Mouse (Mus musculus) mouse embryonic stem cell (cell line): ENCODE results near the gene Gm5483.
"Not testable (repeated sequence)": the region's sequence is repeated elsewhere in the genome, so short reads cannot be mapped to it uniquely, and the experiment has no call there.

Experiments used
- in situ Hi-C, 2 experiments: fragments of 300-500 bp; cut with MboI; formaldehyde crosslinking; loops; 1 replicate in 1 of 2; 3 replicates in 1 of 2; pipeline ENCODE4 v1.14.3; 2019 to 2020; ENCODE audit warnings: low sequenced_read_pairs in 2 of 2, low pct_unique_long_range_greater_than_20kb in 1 of 2, mixed read lengths in 1 of 2; ENCODE audit not compliant: unreplicated experiment in 1 of 2

Gene Gm5483

GRCm38 (mm10) chr16:36183912-36184311 lies at the start of gene Gm5483:
Gm5483 (plus strand) TSS chr16:36184212.
- in situ Hi-C loops, result not testable (repeated sequence)

DNA sequence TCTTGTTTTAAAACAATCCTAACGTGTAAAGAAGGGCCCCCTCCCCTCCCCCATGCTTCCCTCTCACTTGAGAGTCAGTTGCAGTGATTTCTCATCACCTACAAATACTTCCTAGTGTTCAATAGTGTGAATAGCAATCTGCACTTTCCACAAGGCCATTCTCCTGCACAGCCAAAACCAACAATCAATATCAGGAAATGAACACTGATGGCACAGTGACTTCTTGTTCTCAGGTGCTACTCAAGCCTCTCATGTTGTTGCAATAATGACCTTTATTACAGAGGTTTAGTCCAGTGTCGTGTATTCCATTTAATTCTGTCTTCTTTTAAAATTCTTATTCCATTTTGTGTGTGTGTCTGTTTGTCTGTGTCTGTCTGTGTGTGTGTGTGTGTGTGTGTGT lies 45.8 kb upstream of the Gm5483 start:
- in situ Hi-C loops, result no loop called here

- in situ Hi-C loops, result no loop called here
Measured at GRCm38 (mm10) chr16:36156402-36156975, 27.5 kb upstream of the Gm5483 start, which contains the start of gene Stfa2l1. Stfa2l1 (plus strand) TSS chr16:36156811.

GRCm38 (mm10) chr16:36167841-36168240 lies 16.2 kb upstream of the Gm5483 start:
- in situ Hi-C loops, result not testable (repeated sequence)

GRCm38 (mm10) chr16:36176108-36176507 lies 7.9 kb upstream of the Gm5483 start:
- in situ Hi-C loops, result no loop called here

DNA sequence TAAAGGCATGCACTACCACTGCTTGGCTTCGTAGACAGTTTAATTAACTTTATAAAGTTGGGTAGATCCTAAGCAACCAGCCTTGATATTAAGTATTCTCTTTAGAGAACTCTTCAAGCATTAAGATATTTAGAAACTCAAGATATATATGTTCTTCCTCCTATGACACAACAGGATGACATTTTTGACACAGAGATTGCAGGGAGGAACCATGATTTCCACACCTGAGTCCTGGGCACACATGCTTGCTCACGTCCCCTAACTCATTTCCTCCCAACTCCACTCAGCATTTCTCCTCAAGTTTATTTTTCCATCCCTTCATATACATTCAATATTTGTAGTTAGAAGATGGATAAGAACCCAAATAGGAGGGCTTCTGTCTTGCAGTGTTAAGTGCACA lies 4.1 kb upstream of the Gm5483 start:
- in situ Hi-C loops, result no loop called here

- in situ Hi-C loops, result no loop called here
Measured at GRCm38 (mm10) chr16:36199226-36199625, 15.2 kb downstream of the Gm5483 start.

- in situ Hi-C loops, result loop anchor here in 1 of 2 experiments (25.0 kb wide), 1 partner anchor 233 kb away; no protein-coding TSS in a partner anchor
Measured at GRCm38 (mm10) chr16:36203846-36204245, 19.8 kb downstream of the Gm5483 start.

DNA sequence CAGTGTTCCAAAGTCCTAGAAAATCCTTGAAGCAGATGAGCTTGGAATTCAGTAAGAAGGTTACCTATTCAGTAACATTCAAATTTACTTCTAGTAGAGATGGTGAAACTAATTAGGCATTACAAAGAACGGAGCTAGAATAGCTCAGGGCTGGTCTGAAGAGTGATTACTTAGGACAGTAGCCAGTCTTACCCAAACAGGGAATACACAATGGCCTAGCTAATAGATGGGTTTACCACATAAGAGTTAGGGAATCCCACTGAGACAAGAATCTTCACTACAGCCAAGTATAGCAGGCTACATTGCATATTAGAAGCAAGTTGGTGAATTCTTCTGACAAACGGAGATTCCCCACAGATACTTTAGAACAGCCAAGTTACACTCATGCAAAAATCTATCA lies 21.7 kb downstream of the Gm5483 start:
- in situ Hi-C loops, result loop anchor here in 1 of 2 experiments (25.0 kb wide), 1 partner anchor 232 kb away; no protein-coding TSS in a partner anchor

DNA sequence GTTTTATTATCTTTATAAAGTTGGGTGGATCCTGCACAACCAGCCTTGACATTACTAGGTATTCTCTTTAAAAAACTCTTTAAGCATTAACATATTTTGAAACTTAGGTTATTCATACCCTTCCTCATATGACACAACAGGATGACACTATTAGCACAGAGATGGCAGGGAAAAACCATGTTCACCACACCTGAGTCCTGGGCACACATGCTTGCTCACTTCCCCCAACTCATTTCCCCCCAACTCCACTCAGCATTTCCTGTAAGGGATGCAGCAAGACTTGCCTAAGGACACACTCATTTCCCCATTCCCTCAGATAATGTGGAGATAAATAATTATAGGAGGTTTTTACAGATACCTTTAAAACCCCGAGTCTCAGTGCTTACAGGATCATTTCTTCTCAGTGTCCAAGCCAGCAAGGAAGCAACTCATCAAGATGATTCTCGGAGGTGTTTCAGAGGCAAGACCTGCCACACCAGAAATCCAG lies 26.0 kb downstream of the Gm5483 start, which contains the start of gene Gm5416:
Gm5416 (plus strand) TSS at position 437 of the 487 bp plus-strand sequence.
- in situ Hi-C loops, result loop anchor here in 1 of 2 experiments (25.0 kb wide), 1 partner anchor 227 kb away; no protein-coding TSS in a partner anchor

DNA sequence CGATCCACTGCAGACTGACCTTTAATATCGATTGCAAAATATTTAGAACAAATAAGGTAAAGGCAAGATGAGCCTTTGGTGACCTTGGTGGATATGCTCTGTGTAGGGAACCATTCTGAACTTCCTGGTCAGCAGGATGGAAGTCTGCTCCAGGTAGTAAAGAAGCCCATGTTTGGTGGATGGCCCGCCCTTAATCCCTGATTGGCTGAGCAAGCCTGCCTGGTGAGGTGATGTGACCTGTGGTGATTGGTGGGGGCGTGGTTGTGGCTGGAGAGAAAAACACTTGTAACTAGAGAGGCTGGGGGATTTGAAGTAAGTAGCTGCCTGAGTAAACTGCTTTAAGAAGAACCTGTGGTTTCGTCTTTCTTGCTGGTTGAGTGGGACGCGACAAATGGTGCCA lies 37.2 kb downstream of the Gm5483 start, which contains the start of gene 2010005H15Rik:
2010005H15Rik (plus strand) TSS at position 301 of the 400 bp plus-strand sequence.
- in situ Hi-C loops, result loop anchor here in 1 of 2 experiments (25.0 kb wide), 1 partner anchor 216 kb away; no protein-coding TSS in a partner anchor
